8 mouse cellular contexts compared by ENCODE assay signal in the genomic region with DNA sequence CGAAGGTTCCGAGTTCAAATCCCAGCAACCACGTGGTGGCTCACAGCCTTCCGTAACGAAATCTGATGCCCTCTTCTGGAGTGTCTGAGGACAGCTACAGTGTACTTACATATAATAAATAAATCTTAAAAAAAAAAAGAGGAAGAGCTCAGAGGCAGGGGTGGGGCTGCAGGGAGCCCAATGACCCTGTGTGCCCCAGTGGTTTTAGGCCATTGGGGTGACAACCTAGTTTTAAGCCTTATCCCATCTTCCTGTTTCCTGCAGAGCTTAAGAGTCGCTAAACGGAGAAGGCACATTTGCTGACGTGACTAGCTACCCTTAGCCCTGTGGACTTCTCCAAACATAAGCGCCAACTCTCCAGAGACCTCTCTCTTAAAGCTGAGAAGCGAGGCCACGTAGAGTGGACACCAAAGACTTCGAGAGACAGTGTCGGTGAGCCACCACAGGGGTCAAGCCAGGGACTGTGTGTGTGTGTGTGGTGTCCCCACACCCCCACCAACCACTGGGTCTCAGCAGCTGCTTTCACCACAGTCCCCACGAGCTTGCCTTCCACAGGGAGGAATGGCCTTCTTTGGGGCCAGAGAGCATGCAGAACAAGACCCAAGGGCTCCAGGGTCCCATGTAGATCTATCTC. TPM values are rescaled to one million over a fixed set of nuclear protein-coding genes. Genes with fewer than 3 reads are reported as not detected.
DNase-seq lines count a peak whose midpoint lies in the region; ATAC-seq and TF ChIP-seq lines count a peak whose summit lies in the region.

No protein-coding gene starts in this region.

- H3K4me2 ChIP-seq in kidney, embryonic 14.5 days (replicated peaks; ENCODE audit: low read depth, low read length): peak overlapping the region; percentile 100; the same call in 1 of the 2 replicates
- peak overlapping the region; percentile 97 for H3K4me2 ChIP-seq in heart, postnatal 0 days (ENCODE audit: low read depth, low read length)

- H3K9ac ChIP-seq in kidney, embryonic 14.5 days (ENCODE audit: low read depth, low read length): no peak overlapping the region
- peak overlapping the region; percentile 73 for H3K9ac ChIP-seq in heart, postnatal 0 days (replicated peaks; ENCODE audit: low read depth, low read length)

- H3K36me3 ChIP-seq in kidney, embryonic 14.5 days (ENCODE audit: control insufficient read depth, insufficient read depth, low read length): no peaks in the 10 kb centered on the region
- no peaks in the 10 kb centered on the region for H3K36me3 ChIP-seq in heart, postnatal 0 days (replicated peaks; ENCODE audit: control insufficient read depth, insufficient read depth, low read length)
- peaks cover 46% of the 10 kb centered on the region for H3K36me3 ChIP-seq in megakaryocyte, embryonic 14.5 days (replicated peaks; ENCODE audit: low read length)

- H3K4me3 ChIP-seq in kidney, embryonic 14.5 days (ENCODE audit: low read length): peak overlapping the region; percentile 2; the same call in 1 of the 2 replicates
- peak overlapping the region; percentile 69 for H3K4me3 ChIP-seq in bone marrow, adult 2 months (replicated peaks; ENCODE audit: control insufficient read depth, low read depth, low read length)
- H3K4me3 ChIP-seq in heart, postnatal 0 days (ENCODE audit: low read depth, low read length): peak overlapping the region; percentile 67
- H3K4me3 ChIP-seq in megakaryocyte, embryonic 14.5 days (replicated peaks): peak overlapping the region; percentile 98

- no peak for DNase-seq in kidney, adult 9 months
- DNase-seq in heart, postnatal 0 days (ENCODE audit: low spot score): no peak
- DNase-seq in retina, embryonic 14.5 days (ENCODE audit: low spot score): no peak
- no peak for DNase-seq in layer of hippocampus, adult 8-10 months (ENCODE audit: low spot score in 2 of 2)

- no peak for TF ChIP-seq POLR2A in bone marrow, adult 2 months (IDR thresholded peaks at IDR 0.05; ENCODE audit: borderline replicate concordance, control insufficient read depth, low read depth, low read length)

- peaks cover 10% of the 10 kb centered on the region; the same call in 1 of the 2 replicates for H3K4me1 ChIP-seq in kidney, embryonic 14.5 days (ENCODE audit: control insufficient read depth, insufficient read depth, low read length)
- peaks cover 11% of the 10 kb centered on the region for H3K4me1 ChIP-seq in bone marrow, adult 2 months (ENCODE audit: control insufficient read depth, insufficient read depth, low read length)
- peaks cover 39% of the 10 kb centered on the region for H3K4me1 ChIP-seq in heart, postnatal 0 days (ENCODE audit: control insufficient read depth, insufficient read depth)
- peaks cover 77% of the 10 kb centered on the region for H3K4me1 ChIP-seq in megakaryocyte, embryonic 14.5 days

- no peak overlapping the region for H3K27ac ChIP-seq in kidney, embryonic 14.5 days (ENCODE audit: low read depth, low read length)
- peak overlapping the region; percentile 71 for H3K27ac ChIP-seq in bone marrow, adult 2 months (ENCODE audit: control insufficient read depth, insufficient read depth, low read depth, low read length, poor library complexity)
- H3K27ac ChIP-seq in heart, postnatal 0 days (ENCODE audit: low read depth): peak overlapping the region; percentile 90

- no peak for TF ChIP-seq EP300 in heart, postnatal 0 days (IDR thresholded peaks at IDR 0.05; ENCODE audit: low read depth)

- ATAC-seq in kidney, embryonic 14.5 days (ENCODE audit: low FRiP score, low TSS enrichment): no peak
- no peak for ATAC-seq in heart, postnatal 0 days (ENCODE audit: insufficient read depth, low read depth)
- no peak for ATAC-seq in activated CD4-positive, CD25-positive, alpha-beta regulatory T cell, adult 4 months

- no peak for TF ChIP-seq CTCF in bone marrow, adult 2 months (IDR thresholded peaks at IDR 0.05; ENCODE audit: control insufficient read depth, insufficient read depth, low read length)
- no peak for TF ChIP-seq CTCF in heart, postnatal 0 days (IDR thresholded peaks at IDR 0.05; ENCODE audit: low read depth)

- peaks cover 42% of the 10 kb centered on the region for H3K27me3 ChIP-seq in kidney, embryonic 14.5 days (ENCODE audit: control insufficient read depth, insufficient read depth, low read length)
- no peaks in the 10 kb centered on the region for H3K27me3 ChIP-seq in heart, postnatal 0 days (ENCODE audit: control insufficient read depth, insufficient read depth, low read length)
- H3K27me3 ChIP-seq in megakaryocyte, embryonic 14.5 days (replicated peaks): no peaks in the 10 kb centered on the region

- no peaks in the 10 kb centered on the region for H3K9me3 ChIP-seq in kidney, embryonic 14.5 days (ENCODE audit: control insufficient read depth, low read length)
- no peaks in the 10 kb centered on the region for H3K9me3 ChIP-seq in heart, postnatal 0 days (replicated peaks; ENCODE audit: control insufficient read depth, low read length)
- H3K9me3 ChIP-seq in megakaryocyte, embryonic 14.5 days: no peaks in the 10 kb centered on the region

- WGBS in kidney, embryonic 14.5 days: 81% methylated on average over 14 of the region's 14 CpGs
- WGBS in bone marrow, adult 2 months: 8% methylated on average over 14 of the region's 14 CpGs
- WGBS in heart, postnatal 0 days: 36% methylated on average over 14 of the region's 14 CpGs

RNA-seq across cellular contexts. Expression of a gene that starts 3.2 kb away (rescaled TPM):
- polyA plus RNA-seq in kidney, embryonic 14.5 days (2014; fragmentation: Nextera tagmentation; extraction: Ambion mirVana): 1.2 and 1.7 TPM in 2 replicates
- 11.4 and 12.5 TPM in 2 replicates for polyA plus RNA-seq in bone marrow, adult 2 months (2011; ENCODE audit: insufficient read depth, insufficient read length, low replicate concordance, missing spikeins)
- total RNA-seq in heart, postnatal 0 days (2014; rRNA removed; ENCODE audit: low replicate concordance): 28.7 and 34.9 TPM in 2 replicates
- 14.6 and 18.0 TPM in 2 replicates for polyA plus RNA-seq in heart, postnatal 0 days (2015; fragmentation: Nextera tagmentation; extraction: Ambion mirVana)
- polyA plus RNA-seq in megakaryocyte, embryonic 14.5 days (2012; ENCODE audit: insufficient read depth, low replicate concordance): 43.5 and 60.3 TPM in 2 replicates
- polyA plus RNA-seq in activated CD4-positive, CD25-positive, alpha-beta regulatory T cell, adult 4 months (2017; shearing (Covaris generic)): 10 to 100 TPM; 23.6 to 27.1 TPM
- total RNA-seq in layer of hippocampus, adult 8-10 months (2022): 1 to 10 TPM; 4.3 to 6.2 (median 5.3) TPM

RNA-seq across cellular contexts. Expression of a gene that starts 13.9 kb away (rescaled TPM):
- 4.0 and 5.5 TPM in 2 replicates for polyA plus RNA-seq in kidney, embryonic 14.5 days (2014; fragmentation: Nextera tagmentation; extraction: Ambion mirVana)
- polyA plus RNA-seq in bone marrow, adult 2 months (2011; ENCODE audit: insufficient read depth, insufficient read length, low replicate concordance, missing spikeins): not detected in 2 replicates
- total RNA-seq in heart, postnatal 0 days (2014; rRNA removed; ENCODE audit: low replicate concordance): 30.7 and 56.3 TPM in 2 replicates
- 23.4 and 24.0 TPM in 2 replicates for polyA plus RNA-seq in heart, postnatal 0 days (2015; fragmentation: Nextera tagmentation; extraction: Ambion mirVana)
- 3.3 and 17.4 TPM in 2 replicates for polyA plus RNA-seq in megakaryocyte, embryonic 14.5 days (2012; ENCODE audit: insufficient read depth, low replicate concordance)
- not detected for polyA plus RNA-seq in activated CD4-positive, CD25-positive, alpha-beta regulatory T cell, adult 4 months (2017; shearing (Covaris generic))
- 10 to 100 TPM; 21.2 to 24.0 (median 23.4) TPM for total RNA-seq in layer of hippocampus, adult 8-10 months (2022)

Comparison
In these comparisons a context has a peak if more than half of its experiments do, and no peak if none do; other contexts are left out.
1. H3K4me3 ChIP-seq: peak in every context shown above with its lines; median percentile 98 in megakaryocyte, embryonic 14.5 days; 69 in bone marrow, adult 2 months; 67 in heart, postnatal 0 days; 2 in kidney, embryonic 14.5 days.